Mouse (Mus musculus) heart, adult 2 months (tissue): Measurements from ENCODE around the gene Med13l.

Experiments
- CTCF ChIP-seq: fragments of 200-600 bp; IDR thresholded peaks from 2 replicates; pipeline ENCODE4 v1.8.1; 2022; ENCODE audit warnings: antibody characterized with exemption, mild to moderate bottlenecking, moderate library complexity
- POLR2A ChIP-seq: fragments of 200-500 bp; IDR thresholded peaks from 2 replicates; pipeline ENCODE4 v1.6.1; 2011; ENCODE audit warnings: mild to moderate bottlenecking, low read depth, low read length, control low read depth; ENCODE audit not compliant: insufficient read depth

DNA sequence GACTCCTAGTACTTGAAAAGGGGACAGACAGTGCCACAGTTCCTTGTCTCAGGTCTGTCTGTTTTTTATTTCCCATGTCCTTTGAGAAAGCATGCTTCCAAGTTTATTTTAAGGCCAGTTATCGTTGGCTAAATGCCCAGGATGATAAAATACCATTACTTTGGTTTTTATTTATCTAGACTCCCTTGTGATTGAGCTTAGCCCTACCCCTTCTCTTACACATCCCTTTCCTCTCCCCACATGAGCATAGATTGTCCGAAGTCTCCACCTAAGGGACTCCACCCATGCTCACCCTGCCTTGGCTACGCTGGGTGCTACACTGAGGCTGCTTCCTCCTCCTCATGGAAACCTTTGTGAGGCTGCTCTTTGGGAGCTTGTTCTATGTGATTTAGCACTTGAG, 115.2 kb downstream of the Med13l start:
- TF ChIP-seq CTCF (no peak), POLR2A (no peak)
